8 mouse cellular contexts compared by ENCODE assay signal in the genomic region with DNA sequence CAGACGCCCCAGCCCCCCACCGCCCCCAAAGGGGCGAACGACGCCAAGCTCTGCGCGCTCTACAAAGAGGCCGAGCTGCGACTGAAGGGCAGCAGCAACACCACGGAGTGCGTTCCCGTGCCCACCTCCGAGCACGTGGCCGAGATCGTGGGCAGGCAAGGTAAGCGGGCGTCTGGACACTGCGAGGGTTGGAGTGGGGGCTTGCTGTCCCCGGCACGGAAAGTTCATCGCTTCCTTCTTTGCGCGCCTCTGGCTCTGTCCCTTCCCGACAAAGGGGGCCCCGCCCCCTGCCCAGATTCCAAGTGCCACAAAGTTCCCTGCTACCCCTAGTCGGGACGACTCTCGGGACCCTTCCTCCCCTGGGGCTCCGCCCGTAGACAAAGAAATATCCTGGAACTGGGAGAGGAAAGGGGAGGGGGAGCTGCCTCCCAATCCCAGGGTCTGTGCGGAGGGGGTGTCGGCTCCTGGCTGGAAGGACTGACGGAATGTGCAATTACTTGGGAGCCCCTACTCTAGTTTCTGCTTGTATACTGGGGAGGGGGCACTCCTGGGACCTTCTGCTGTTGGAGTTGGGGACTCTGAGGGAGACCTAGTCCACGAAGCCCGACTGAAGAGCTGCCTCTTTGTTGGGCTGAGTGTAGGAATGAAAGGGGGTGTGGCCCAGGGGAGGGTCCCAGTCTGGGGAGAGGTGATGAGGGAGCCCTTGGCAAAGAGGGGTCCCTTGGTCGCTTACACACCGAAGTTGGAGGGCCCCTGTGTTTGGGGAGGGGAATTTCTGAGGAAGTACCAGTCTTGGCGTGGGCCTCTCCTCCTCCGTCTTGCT. TPM values are rescaled to one million over a fixed set of nuclear protein-coding genes. Genes with fewer than 3 reads are reported as not detected.
DNase-seq lines count a peak whose midpoint lies in the region; ATAC-seq and TF ChIP-seq lines count a peak whose summit lies in the region.

No protein-coding gene starts in this region.

- peak overlapping the region; percentile 83 for H3K4me3 ChIP-seq in heart, embryonic 10.5 days
- peak overlapping the region; percentile 77 to 96 for H3K4me3 ChIP-seq in ES-E14 (ENCODE audit: insufficient read depth in 1 of 2, low read depth in 1 of 2, low read length in 2 of 2, poor library complexity in 1 of 2, severe bottlenecking in 1 of 2)
- peak overlapping the region; percentile 70 for H3K4me3 ChIP-seq in embryonic fibroblast, embryonic 13.5 days (ENCODE audit: insufficient read depth, low read length)
- peak overlapping the region; percentile 48 for H3K4me3 ChIP-seq in midbrain, postnatal 0 days (ENCODE audit: low read depth, low read length)

- peak overlapping the region; percentile 93 for H3K9ac ChIP-seq in ES-E14 (ENCODE audit: insufficient read depth, low read depth, low read length, poor library complexity, severe bottlenecking)
- peak overlapping the region; percentile 70 for H3K9ac ChIP-seq in midbrain, postnatal 0 days (replicated peaks; ENCODE audit: low read length, poor library complexity, severe bottlenecking)

- ATAC-seq in midbrain, postnatal 0 days (ENCODE audit: low FRiP score) = peak; percentile 18; the same call in 1 of the 2 replicates

- H3K36me3 ChIP-seq in heart, embryonic 10.5 days = peaks cover 31% of the 10 kb centered on the region
- H3K36me3 ChIP-seq in ES-E14 (ENCODE audit: control insufficient read depth, insufficient read depth, low read length, poor library complexity, severe bottlenecking) = peaks cover 18% of the 10 kb centered on the region
- H3K36me3 ChIP-seq in midbrain, postnatal 0 days (ENCODE audit: insufficient read depth, low read length) = peaks cover 14% of the 10 kb centered on the region

- peaks cover 76% of the 10 kb centered on the region for H3K4me1 ChIP-seq in heart, embryonic 10.5 days
- H3K4me1 ChIP-seq in ES-E14 (ENCODE audit: control insufficient read depth in 2 of 2, insufficient read depth in 2 of 2, low read length in 2 of 2, poor library complexity in 1 of 2) = peaks cover 8 to 27% of the 10 kb centered on the region in 2 experiments; a peak in 3 of 4 replicates
- peaks cover 17% of the 10 kb centered on the region for H3K4me1 ChIP-seq in embryonic fibroblast, embryonic 13.5 days (ENCODE audit: control insufficient read depth, insufficient read depth, low read length)
- H3K4me1 ChIP-seq in midbrain, postnatal 0 days (ENCODE audit: insufficient read depth, low read length) = peaks cover 31% of the 10 kb centered on the region

- peak overlapping the region; percentile 99 for H3K27ac ChIP-seq in heart, embryonic 10.5 days
- H3K27ac ChIP-seq in ES-E14 (ENCODE audit: insufficient read depth, low read depth, low read length, poor library complexity, severe bottlenecking) = peak overlapping the region; percentile 95
- H3K27ac ChIP-seq in embryonic fibroblast, embryonic 13.5 days (ENCODE audit: insufficient read depth, low read length) = peak overlapping the region; percentile 32
- H3K27ac ChIP-seq in midbrain, postnatal 0 days (ENCODE audit: low read depth, low read length) = peak overlapping the region; percentile 84

- no peaks in the 10 kb centered on the region for H3K9me3 ChIP-seq in heart, embryonic 10.5 days
- H3K9me3 ChIP-seq in ES-E14 (ENCODE audit: control insufficient read depth, insufficient read depth, low read depth, low read length) = no peaks in the 10 kb centered on the region
- no peaks in the 10 kb centered on the region for H3K9me3 ChIP-seq in midbrain, postnatal 0 days (ENCODE audit: low read length)

- no peaks in the 10 kb centered on the region for H3K27me3 ChIP-seq in heart, embryonic 10.5 days (ENCODE audit: insufficient read depth, poor library complexity, severe bottlenecking)
- H3K27me3 ChIP-seq in midbrain, postnatal 0 days (ENCODE audit: insufficient read depth, low read length) = no peaks in the 10 kb centered on the region

- TF ChIP-seq POLR2A in embryonic fibroblast, embryonic 13.5 days (IDR thresholded peaks at IDR 0.05; ENCODE audit: low read depth, low read length) = peak; percentile 59

- no peak for TF ChIP-seq CTCF in embryonic fibroblast, embryonic 13.5 days (IDR thresholded peaks at IDR 0.05; ENCODE audit: borderline replicate concordance, insufficient read depth, low read length)
- TF ChIP-seq CTCF in midbrain, postnatal 0 days (IDR thresholded peaks at IDR 0.05) = no peak

- WGBS in heart, embryonic 10.5 days = under 1% methylated on average over 39 of the region's 40 CpGs
- WGBS in midbrain, postnatal 0 days = under 1% methylated on average over 31 of the region's 40 CpGs

- in situ Hi-C loops in ES-E14 (cut with MboI; ENCODE audit: low sequenced_read_pairs in 2 of 2, unreplicated experiment in 2 of 2) = no loop called here

- intact Hi-C loops in heart, postnatal 36 days (cut with DNase I) = no loop called here

- peak overlapping the region; percentile 84 for H3K4me2 ChIP-seq in midbrain, postnatal 0 days (ENCODE audit: low read depth, low read length, poor library complexity, severe bottlenecking)

- peak; percentile 80 for DNase-seq in heart, embryonic 10.5 days (ENCODE audit: low spot score)
- DNase-seq in heart, postnatal 36 days = no peak
- no peak for DNase-seq in ES-E14 (ENCODE audit: low read depth, low spot score)
- DNase-seq in kidney, postnatal 14 days = peak; percentile 57
- peak; percentile 51 for DNase-seq in midbrain, postnatal 0 days (ENCODE audit: low spot score)
- DNase-seq in left cerebral cortex, adult 9 months (ENCODE audit: low spot score in 2 of 2) = no peak
- no peak for DNase-seq in spleen, postnatal 4 days (ENCODE audit: low spot score in 2 of 2)

TF ChIP-seq in ES-E14, 5 proteins besides CTCF, POLR2A, EP300 and RAD21:
- no peak for TF ChIP-seq ZNF384 (IDR thresholded peaks at IDR 0.05; ENCODE audit: low read depth, low read length)
- no peak for TF ChIP-seq HCFC1 (IDR thresholded peaks at IDR 0.05; ENCODE audit: borderline replicate concordance, insufficient read depth, low read length)
- TF ChIP-seq ZC3H11A (IDR thresholded peaks at IDR 0.05; ENCODE audit: borderline replicate concordance, low read depth, low read length) = no peak

RNA-seq across cellular contexts. Expression of a gene that starts 0.7 kb away (rescaled TPM):
- polyA plus RNA-seq in heart, embryonic 10.5 days (2016; fragmentation: Nextera tagmentation; extraction: Ambion mirVana) = 11.6 and 22.8 TPM in 2 replicates
- total RNA-seq in heart, postnatal 36 days (2021) = under 1 TPM; 0.22 to 0.58 TPM
- total RNA-seq in ES-E14 (2012; rRNA removed) = 24.9 and 29.8 TPM in 2 replicates
- 25.7 and 33.6 TPM in 2 replicates for polyA plus RNA-seq in embryonic fibroblast, embryonic 13.5 days (2011; ENCODE audit: insufficient read length, low read depth, missing spikeins)
- 56.9 and 58.2 TPM in 2 replicates for total RNA-seq in midbrain, postnatal 0 days (2014; rRNA removed)
- polyA plus RNA-seq in midbrain, postnatal 0 days (2015; fragmentation: Nextera tagmentation; extraction: Ambion mirVana) = 15.4 and 16.1 TPM in 2 replicates

RNA-seq across cellular contexts. Expression of a gene that starts 15.2 kb away (rescaled TPM):
- polyA plus RNA-seq in heart, embryonic 10.5 days (2016; fragmentation: Nextera tagmentation; extraction: Ambion mirVana) = 1.1 and 1.6 TPM in 2 replicates
- not detected for total RNA-seq in heart, postnatal 36 days (2021)
- total RNA-seq in ES-E14 (2012; rRNA removed) = 2.1 and 4.0 TPM in 2 replicates
- not detected in 2 replicates for polyA plus RNA-seq in embryonic fibroblast, embryonic 13.5 days (2011; ENCODE audit: insufficient read length, low read depth, missing spikeins)
- total RNA-seq in midbrain, postnatal 0 days (2014; rRNA removed) = 0.60 TPM in 1 of 2 replicates, not detected in the other
- 0.46 TPM in 1 of 2 replicates, not detected in the other for polyA plus RNA-seq in midbrain, postnatal 0 days (2015; fragmentation: Nextera tagmentation; extraction: Ambion mirVana)

RNA-seq across cellular contexts. Expression of a gene that starts 20.0 kb away (rescaled TPM):
- polyA plus RNA-seq in heart, embryonic 10.5 days (2016; fragmentation: Nextera tagmentation; extraction: Ambion mirVana) = 154 and 190 TPM in 2 replicates
- total RNA-seq in heart, postnatal 36 days (2021) = 10 to 100 TPM; 94.6 to 99.1 TPM
- 108 and 112 TPM in 2 replicates for total RNA-seq in ES-E14 (2012; rRNA removed)
- polyA plus RNA-seq in embryonic fibroblast, embryonic 13.5 days (2011; ENCODE audit: insufficient read length, low read depth, missing spikeins) = 74.4 and 81.1 TPM in 2 replicates
- total RNA-seq in midbrain, postnatal 0 days (2014; rRNA removed) = 46.7 and 66.0 TPM in 2 replicates
- polyA plus RNA-seq in midbrain, postnatal 0 days (2015; fragmentation: Nextera tagmentation; extraction: Ambion mirVana) = 187 and 205 TPM in 2 replicates

RNA-seq across cellular contexts. Expression of a gene that starts 20.7 kb away (rescaled TPM):
- 49.5 and 62.2 TPM in 2 replicates for polyA plus RNA-seq in heart, embryonic 10.5 days (2016; fragmentation: Nextera tagmentation; extraction: Ambion mirVana)
- total RNA-seq in heart, postnatal 36 days (2021) = 10 to 100 TPM; 65.0 to 75.6 TPM
- 103 and 135 TPM in 2 replicates for total RNA-seq in ES-E14 (2012; rRNA removed)
- polyA plus RNA-seq in embryonic fibroblast, embryonic 13.5 days (2011; ENCODE audit: insufficient read length, low read depth, missing spikeins) = 38.5 and 50.4 TPM in 2 replicates
- 103 and 120 TPM in 2 replicates for total RNA-seq in midbrain, postnatal 0 days (2014; rRNA removed)
- polyA plus RNA-seq in midbrain, postnatal 0 days (2015; fragmentation: Nextera tagmentation; extraction: Ambion mirVana) = 29.7 and 30.4 TPM in 2 replicates

RNA-seq across cellular contexts. Expression of a gene that starts 23.1 kb away (rescaled TPM):
- 57.7 and 80.7 TPM in 2 replicates for polyA plus RNA-seq in heart, embryonic 10.5 days (2016; fragmentation: Nextera tagmentation; extraction: Ambion mirVana)
- 100 to 1,000 TPM; 121 to 130 TPM for total RNA-seq in heart, postnatal 36 days (2021)
- total RNA-seq in ES-E14 (2012; rRNA removed) = 80.1 and 121 TPM in 2 replicates
- polyA plus RNA-seq in embryonic fibroblast, embryonic 13.5 days (2011; ENCODE audit: insufficient read length, low read depth, missing spikeins) = 401 and 426 TPM in 2 replicates
- 57.6 and 75.0 TPM in 2 replicates for total RNA-seq in midbrain, postnatal 0 days (2014; rRNA removed)
- polyA plus RNA-seq in midbrain, postnatal 0 days (2015; fragmentation: Nextera tagmentation; extraction: Ambion mirVana) = 74.1 and 77.2 TPM in 2 replicates

Comparison
In these comparisons a context has a peak if more than half of its experiments do, and no peak if none do; other contexts are left out.
1. DNase-seq: peak in heart, embryonic 10.5 days (single experiment), kidney, postnatal 14 days (single experiment) and midbrain, postnatal 0 days (single experiment); none in heart, postnatal 36 days (0 of 2), ES-E14 (single experiment), left cerebral cortex, adult 9 months (0 of 2) and spleen, postnatal 4 days (0 of 2).
2. H3K27ac ChIP-seq: peak in every context shown above with its lines; median percentile 99 in heart, embryonic 10.5 days; 95 in ES-E14; 84 in midbrain, postnatal 0 days; 32 in embryonic fibroblast, embryonic 13.5 days.
3. RNA of a gene that starts 0.7 kb away (total RNA-seq): 56.9 to 58.2 TPM in midbrain, postnatal 0 days and 24.9 to 29.8 TPM in ES-E14; 0.22 to 0.58 TPM in heart, postnatal 36 days; every median in the first group is over 10 times any median in the second.
4. Peak in every context shown above with its lines, with median percentiles within 50 percentile points of each other: H3K4me3 ChIP-seq.